Mouse (Mus musculus): ENCODE data around the gene 2410004P03Rik. TPM values are rescaled to one million over a fixed set of nuclear protein-coding genes. Genes with fewer than 3 reads are reported as not detected.

2410004P03Rik gene
- total and polyA plus RNA-seq, 3 experiments = 0.09 TPM; not detected in 2

- no peaks in the 10 kb centered on the region for H3K27me3 ChIP-seq (replicated peaks)
- dilution Hi-C loops (cut with MboI; ENCODE audit: extremely low pct_ligation_motif_present, extremely low pct_unique_long_range_greater_than_20kb, low sequenced_read_pairs) = no loop called here
- no peak overlapping the region for H3K9ac ChIP-seq (ENCODE audit: insufficient read depth, low read depth)
- H3K9me3 ChIP-seq (replicated peaks; ENCODE audit: low read length) = no peaks in the 10 kb centered on the region
- H3K79me2 ChIP-seq (replicated peaks; ENCODE audit: control insufficient read depth, extremely low read depth, insufficient read depth, poor library complexity, severe bottlenecking) = no peaks in the 10 kb centered on the region
- no peak overlapping the region for H3K4me3 ChIP-seq (replicated peaks in 1 of 3; ENCODE audit: low read depth in 2 of 3, low read length in 2 of 3, poor library complexity in 1 of 3)
- H3K36me3 ChIP-seq (replicated peaks in 1 of 2; ENCODE audit: control insufficient read depth in 1 of 2, insufficient read depth in 1 of 2, low read length in 1 of 2) = no peaks in the 10 kb centered on the region
- no peak for TF ChIP-seq MAZ (IDR thresholded peaks at IDR 0.05; ENCODE audit: low read depth, low read length)
- in situ Hi-C loops (cut with MboI; ENCODE audit: low pct_ligation_motif_present, low pct_unique_long_range_greater_than_20kb, low sequenced_read_pairs) = no loop called here
- DNase-seq (ENCODE audit: extremely low read depth) = no peak
- H3K27ac ChIP-seq (ENCODE audit: insufficient read depth, low read depth) = no peak overlapping the region
- no peak overlapping the region for H3K4me2 ChIP-seq (ENCODE audit: insufficient read depth, low read depth, poor library complexity, severe bottlenecking)
- H3K4me1 ChIP-seq (ENCODE audit: control insufficient read depth in 1 of 2, insufficient read depth in 2 of 2) = peaks cover 0 to 2% of the 10 kb centered on the region in 2 experiments; a peak in 1 of 4 replicates
Observed at GRCm38 (mm10) chr12:17051057-17051456, 39.5 kb upstream of the 2410004P03Rik start.

GRCm38 (mm10) chr12:17049796-17050195 lies 38.3 kb upstream of the 2410004P03Rik start:
- in situ Hi-C loops (cut with MboI; ENCODE audit: low pct_ligation_motif_present, low pct_unique_long_range_greater_than_20kb, low sequenced_read_pairs) (loop anchor here (25.0 kb wide), 1 partner anchor 337 kb away; no protein-coding TSS in a partner anchor), dilution Hi-C loops (cut with MboI; ENCODE audit: extremely low pct_ligation_motif_present, extremely low pct_unique_long_range_greater_than_20kb, low sequenced_read_pairs) (no loop called here)
- H3K4me3 ChIP-seq (replicated peaks in 1 of 3; ENCODE audit: low read depth in 2 of 3, low read length in 2 of 3, poor library complexity in 1 of 3) = no peak overlapping the region
- no peak overlapping the region for H3K27ac ChIP-seq (ENCODE audit: insufficient read depth, low read depth)
- no peaks in the 10 kb centered on the region for H3K79me2 ChIP-seq (replicated peaks; ENCODE audit: control insufficient read depth, extremely low read depth, insufficient read depth, poor library complexity, severe bottlenecking)
- peak; percentile 31 for DNase-seq (ENCODE audit: extremely low read depth)
- H3K9ac ChIP-seq (ENCODE audit: insufficient read depth, low read depth) = no peak overlapping the region
- H3K27me3 ChIP-seq (replicated peaks) = no peaks in the 10 kb centered on the region
- H3K9me3 ChIP-seq (replicated peaks; ENCODE audit: low read length) = no peaks in the 10 kb centered on the region
- TF ChIP-seq POLR2AphosphoS2 (IDR thresholded peaks at IDR 0.05; ENCODE audit: low read depth, low read length) = no peak
- no peak for TF ChIP-seq MXI1 (IDR thresholded peaks at IDR 0.05; ENCODE audit: low read depth, low read length)
- TF ChIP-seq CTCF (conservative IDR thresholded peaks at IDR 0.05 in 1 of 2, IDR thresholded peaks at IDR 0.05 in 1 of 2; ENCODE audit: low read depth in 2 of 2, low read length in 2 of 2) = peak in 1 of 2 experiments; percentile 65; a peak in 2 of 4 replicates
- TF ChIP-seq ZKSCAN1 (IDR thresholded peaks at IDR 0.05; ENCODE audit: borderline replicate concordance, low read depth, low read length) = no peak
- TF ChIP-seq SMC3 (IDR thresholded peaks at IDR 0.05; ENCODE audit: low read depth, low read length) = peak; percentile 67
- TF ChIP-seq JUND (conservative IDR thresholded peaks at IDR 0.05; ENCODE audit: low read depth, low read length) = no peak
- peak; percentile 59 for TF ChIP-seq RAD21 (IDR thresholded peaks at IDR 0.05; ENCODE audit: low read depth, low read length)
- TF ChIP-seq USF2 (conservative IDR thresholded peaks at IDR 0.05; ENCODE audit: low read depth, low read length) = no peak
- no peak for TF ChIP-seq TCF12 (IDR thresholded peaks at IDR 0.05; ENCODE audit: low read depth, low read length)
- no peak for TF ChIP-seq PAX5 (IDR thresholded peaks at IDR 0.05; ENCODE audit: low read length)
- no peak for TF ChIP-seq UBTF (IDR thresholded peaks at IDR 0.05; ENCODE audit: low read depth, low read length)
- peaks cover 0 to 2% of the 10 kb centered on the region in 2 experiments; a peak in 1 of 4 replicates for H3K4me1 ChIP-seq (ENCODE audit: control insufficient read depth in 1 of 2, insufficient read depth in 2 of 2)
- H3K36me3 ChIP-seq (replicated peaks in 1 of 2; ENCODE audit: control insufficient read depth in 1 of 2, insufficient read depth in 1 of 2, low read length in 1 of 2) = no peaks in the 10 kb centered on the region
- H3K4me2 ChIP-seq (ENCODE audit: insufficient read depth, low read depth, poor library complexity, severe bottlenecking) = no peak overlapping the region

- in situ Hi-C loops (cut with MboI; ENCODE audit: low pct_ligation_motif_present, low pct_unique_long_range_greater_than_20kb, low sequenced_read_pairs) (loop anchor here (25.0 kb wide), 1 partner anchor 337 kb away; no protein-coding TSS in a partner anchor), dilution Hi-C loops (cut with MboI; ENCODE audit: extremely low pct_ligation_motif_present, extremely low pct_unique_long_range_greater_than_20kb, low sequenced_read_pairs) (no loop called here)
- no peak overlapping the region for H3K4me2 ChIP-seq (ENCODE audit: insufficient read depth, low read depth, poor library complexity, severe bottlenecking)
- H3K4me3 ChIP-seq (replicated peaks in 1 of 3; ENCODE audit: low read depth in 2 of 3, low read length in 2 of 3, poor library complexity in 1 of 3) = no peak overlapping the region
- no peaks in the 10 kb centered on the region for H3K27me3 ChIP-seq (replicated peaks)
- no peak overlapping the region for H3K9ac ChIP-seq (ENCODE audit: insufficient read depth, low read depth)
- no peaks in the 10 kb centered on the region for H3K9me3 ChIP-seq (replicated peaks; ENCODE audit: low read length)
- no peak for DNase-seq (ENCODE audit: extremely low read depth)
- no peak overlapping the region for H3K27ac ChIP-seq (ENCODE audit: insufficient read depth, low read depth)
- peaks cover 0 to 2% of the 10 kb centered on the region in 2 experiments; a peak in 1 of 4 replicates for H3K4me1 ChIP-seq (ENCODE audit: control insufficient read depth in 1 of 2, insufficient read depth in 2 of 2)
- no peaks in the 10 kb centered on the region for H3K36me3 ChIP-seq (replicated peaks in 1 of 2; ENCODE audit: control insufficient read depth in 1 of 2, insufficient read depth in 1 of 2, low read length in 1 of 2)
- TF ChIP-seq JUN (IDR thresholded peaks at IDR 0.05; ENCODE audit: insufficient read depth, low read depth, low read length) (no peak), BHLHE40 (IDR thresholded peaks at IDR 0.05; ENCODE audit: low read depth, low read length) (no peak), CTCF (conservative IDR thresholded peaks at IDR 0.05 in 1 of 2, IDR thresholded peaks at IDR 0.05 in 1 of 2; ENCODE audit: low read depth in 2 of 2, low read length in 2 of 2) (no peak), MAZ (IDR thresholded peaks at IDR 0.05; ENCODE audit: low read depth, low read length) (no peak)
- no peaks in the 10 kb centered on the region for H3K79me2 ChIP-seq (replicated peaks; ENCODE audit: control insufficient read depth, extremely low read depth, insufficient read depth, poor library complexity, severe bottlenecking)
Observed at GRCm38 (mm10) chr12:17048979-17049612, 37.6 kb upstream of the 2410004P03Rik start.
